Mouse (Mus musculus): ENCODE data around the gene Nos1. TPM values are rescaled to one million over a fixed set of nuclear protein-coding genes. Genes with fewer than 3 reads are reported as not detected.
A peak's percentile ranks its signal among the peaks of the same experiment; 100 is the strongest.

Gene Nos1
- polyA plus RNA-seq, 1 experiment from 2014 or later: 1.6 TPM

- WGBS: 88% methylated on average over 8 of the region's 8 CpGs
- Histone ChIP-seq H3K9me3 (no peaks in the 10 kb centered on the region), H3K9ac (no peak overlapping the region), H3K36me3 (peaks cover 98% of the 10 kb centered on the region), H3K27ac (no peak overlapping the region), H3K27me3 (no peaks in the 10 kb centered on the region), H3K4me3 (no peak overlapping the region), H3K4me1 (replicated peaks) (no peaks in the 10 kb centered on the region), H3K4me2 (no peak overlapping the region)
- no peak for ATAC-seq (ENCODE audit: low FRiP score)
Observed at GRCm38 (mm10) chr5:117995372-117995901, 214.6 kb downstream of the Nos1 start.

- H3K27me3 ChIP-seq: no peaks in the 10 kb centered on the region
- H3K4me1 ChIP-seq (replicated peaks): no peaks in the 10 kb centered on the region
- WGBS: 89% methylated on average over 6 of the region's 6 CpGs
- ATAC-seq (ENCODE audit: low FRiP score): no peak
- no peak overlapping the region for H3K27ac ChIP-seq
- H3K9me3 ChIP-seq: no peaks in the 10 kb centered on the region
- H3K4me3 ChIP-seq: no peak overlapping the region
- no peak overlapping the region for H3K9ac ChIP-seq
- H3K4me2 ChIP-seq: no peak overlapping the region
- H3K36me3 ChIP-seq: peaks cover 98% of the 10 kb centered on the region
Observed at GRCm38 (mm10) chr5:117995911-117996310, 215.1 kb downstream of the Nos1 start.

GRCm38 (mm10) chr5:117996581-117996980 lies 215.7 kb downstream of the Nos1 start:
- H3K27ac ChIP-seq: no peak overlapping the region

GRCm38 (mm10) chr5:117997434-117997970 lies 216.7 kb downstream of the Nos1 start:
- Histone ChIP-seq H3K36me3 (peaks cover 98% of the 10 kb centered on the region), H3K9ac (no peak overlapping the region), H3K27ac (no peak overlapping the region), H3K4me2 (no peak overlapping the region), H3K4me1 (replicated peaks) (no peaks in the 10 kb centered on the region), H3K4me3 (no peak overlapping the region), H3K27me3 (no peaks in the 10 kb centered on the region), H3K9me3 (no peaks in the 10 kb centered on the region)
- ATAC-seq (ENCODE audit: low FRiP score): no peak
- 59% methylated on average over 10 of the region's 10 CpGs for WGBS

More at GRCm38 (mm10) chr5:117996581-117996980, 215.7 kb downstream of the Nos1 start:
- Histone ChIP-seq H3K9me3 (no peaks in the 10 kb centered on the region), H3K4me3 (no peak overlapping the region), H3K4me1 (replicated peaks) (no peaks in the 10 kb centered on the region), H3K36me3 (peaks cover 98% of the 10 kb centered on the region), H3K4me2 (no peak overlapping the region), H3K27me3 (no peaks in the 10 kb centered on the region), H3K9ac (no peak overlapping the region)
- WGBS: 89% methylated on average over 6 of the region's 6 CpGs
- ATAC-seq (ENCODE audit: low FRiP score): no peak

- H3K36me3 ChIP-seq: peaks cover 99% of the 10 kb centered on the region
- WGBS: 73% methylated on average over 7 of the region's 7 CpGs
- no peaks in the 10 kb centered on the region for H3K4me1 ChIP-seq (replicated peaks)
- H3K27me3 ChIP-seq: no peaks in the 10 kb centered on the region
- no peaks in the 10 kb centered on the region for H3K9me3 ChIP-seq
- no peak overlapping the region for H3K4me3 ChIP-seq
- H3K27ac ChIP-seq: no peak overlapping the region
- no peak overlapping the region for H3K4me2 ChIP-seq
- 0 out of 2 replicates have a peak overlapping the region, but pooled peaks have one; percentile 8 for H3K9ac ChIP-seq
- no peak for ATAC-seq (ENCODE audit: low FRiP score)
Observed at GRCm38 (mm10) chr5:117999061-117999460, 218.2 kb downstream of the Nos1 start.

- no peak overlapping the region for H3K27ac ChIP-seq
- peaks cover 99% of the 10 kb centered on the region for H3K36me3 ChIP-seq
- no peak overlapping the region for H3K4me3 ChIP-seq
- no peak overlapping the region for H3K9ac ChIP-seq
- H3K4me1 ChIP-seq (replicated peaks): no peaks in the 10 kb centered on the region
- no peak for ATAC-seq (ENCODE audit: low FRiP score)
- WGBS: 82% methylated on average over 11 of the region's 11 CpGs
- no peaks in the 10 kb centered on the region for H3K9me3 ChIP-seq
- no peaks in the 10 kb centered on the region for H3K27me3 ChIP-seq
- H3K4me2 ChIP-seq: no peak overlapping the region
Observed at GRCm38 (mm10) chr5:117999584-117999983, 218.8 kb downstream of the Nos1 start.

GRCm38 (mm10) chr5:118002059-118002458 lies 221.2 kb downstream of the Nos1 start:
- Histone ChIP-seq H3K9ac (no peak overlapping the region), H3K27ac (no peak overlapping the region), H3K27me3 (no peaks in the 10 kb centered on the region), H3K4me1 (replicated peaks) (no peaks in the 10 kb centered on the region), H3K36me3 (peaks cover 98% of the 10 kb centered on the region), H3K4me3 (no peak overlapping the region), H3K9me3 (no peaks in the 10 kb centered on the region), H3K4me2 (no peak overlapping the region)
- peak; percentile 18; the same call in 1 of the 2 replicates for ATAC-seq (ENCODE audit: low FRiP score)
- WGBS: 32% methylated on average over 9 of the region's 9 CpGs

- H3K27me3 ChIP-seq: no peaks in the 10 kb centered on the region
- peaks cover 98% of the 10 kb centered on the region for H3K36me3 ChIP-seq
- no peak for ATAC-seq (ENCODE audit: low FRiP score)
- H3K4me1 ChIP-seq (replicated peaks): no peaks in the 10 kb centered on the region
- no peak overlapping the region for H3K4me3 ChIP-seq
- no peak overlapping the region for H3K4me2 ChIP-seq
- no peaks in the 10 kb centered on the region for H3K9me3 ChIP-seq
- no peak overlapping the region for H3K27ac ChIP-seq
- no peak overlapping the region for H3K9ac ChIP-seq
- WGBS: 80% methylated on average over 8 of the region's 8 CpGs
Observed at GRCm38 (mm10) chr5:118004619-118005018, 223.8 kb downstream of the Nos1 start.

GRCm38 (mm10) chr5:118005728-118006127 lies 224.9 kb downstream of the Nos1 start:
- Histone ChIP-seq H3K4me3 (no peak overlapping the region), H3K4me1 (replicated peaks) (peaks cover 7% of the 10 kb centered on the region), H3K27me3 (no peaks in the 10 kb centered on the region), H3K9me3 (no peaks in the 10 kb centered on the region), H3K27ac (no peak overlapping the region), H3K36me3 (peaks cover 95% of the 10 kb centered on the region), H3K9ac (0 out of 2 replicates have a peak overlapping the region, but pooled peaks have one; percentile 5), H3K4me2 (no peak overlapping the region)
- no peak for ATAC-seq (ENCODE audit: low FRiP score)
- 88% methylated on average over 1 of the region's 1 CpGs for WGBS

- no peak for ATAC-seq (ENCODE audit: low FRiP score)
- peaks cover 76% of the 10 kb centered on the region for H3K36me3 ChIP-seq
- no peak overlapping the region for H3K9ac ChIP-seq
- H3K4me3 ChIP-seq: no peak overlapping the region
- H3K27me3 ChIP-seq: no peaks in the 10 kb centered on the region
- WGBS: 96% methylated on average over 13 of the region's 13 CpGs
- no peaks in the 10 kb centered on the region for H3K9me3 ChIP-seq
- no peak overlapping the region for H3K4me2 ChIP-seq
- H3K27ac ChIP-seq: no peak overlapping the region
- peaks cover 21% of the 10 kb centered on the region for H3K4me1 ChIP-seq (replicated peaks)
Observed at GRCm38 (mm10) chr5:118008344-118008743, 227.5 kb downstream of the Nos1 start.

Other genes with a start within 250 kb of the Nos1 start
- 141 and 149 TPM in 2 replicates for gene Fbxo21, start 195.7 kb downstream of the Nos1 start, polyA plus RNA-seq (2015; fragmentation: Nextera tagmentation; extraction: Ambion mirVana)
- gene Tesc, start 246.7 kb downstream of the Nos1 start, polyA plus RNA-seq (2015; fragmentation: Nextera tagmentation; extraction: Ambion mirVana): 1.6 and 2.0 TPM in 2 replicates

All from hindbrain, embryonic 13.5 days (tissue).